Mouse (Mus musculus) megakaryocyte, embryonic 14.5 days (primary cell): ENCODE measurements around the gene Rsph1.

Experiments
- FLI1 ChIP-seq: IDR thresholded peaks from 2 replicates; pipeline ENCODE4 v1.6.1; 2012; ENCODE audit warnings: low read length, inconsistent platforms, mixed read lengths
- GATA1 ChIP-seq: IDR thresholded peaks from 3 replicates; pipeline ENCODE4 v1.6.1; 2012; ENCODE audit warnings: mixed read lengths, low read length, inconsistent platforms, borderline replicate concordance

- TF ChIP-seq GATA1 (no peak), FLI1 (no peak)
Observed at GRCm38 (mm10) chr17:31307756-31308155, 30.6 kb upstream of the Rsph1 start.
